Mouse (Mus musculus) ES-Bruce4 (cell line): ENCODE data around the gene Tmem174.

ENCODE experiments used
- CTCF ChIP-seq: IDR thresholded peaks from one replicate; pipeline ENCODE4 v1.8.1; 2011; ENCODE audit warnings: low read depth, low read length
- POLR2A ChIP-seq: IDR thresholded peaks from one replicate; pipeline ENCODE4 v1.8.1; 2011; ENCODE audit warnings: low read length; ENCODE audit not compliant: insufficient read depth

GRCm38 (mm10) chr13:98637145-98637544 lies at the start of gene Tmem174:
- TF ChIP-seq CTCF (no peak), POLR2A (no peak)
